Mouse (Mus musculus): ENCODE data around the gene 1700029F12Rik. TPM values are rescaled to one million over a fixed set of nuclear protein-coding genes. Genes with fewer than 3 reads are reported as not detected.

The 1700029F12Rik gene
- not detected in 2 replicates for polyA plus RNA-seq (2015; fragmentation: Nextera tagmentation; extraction: Ambion mirVana)

DNA sequence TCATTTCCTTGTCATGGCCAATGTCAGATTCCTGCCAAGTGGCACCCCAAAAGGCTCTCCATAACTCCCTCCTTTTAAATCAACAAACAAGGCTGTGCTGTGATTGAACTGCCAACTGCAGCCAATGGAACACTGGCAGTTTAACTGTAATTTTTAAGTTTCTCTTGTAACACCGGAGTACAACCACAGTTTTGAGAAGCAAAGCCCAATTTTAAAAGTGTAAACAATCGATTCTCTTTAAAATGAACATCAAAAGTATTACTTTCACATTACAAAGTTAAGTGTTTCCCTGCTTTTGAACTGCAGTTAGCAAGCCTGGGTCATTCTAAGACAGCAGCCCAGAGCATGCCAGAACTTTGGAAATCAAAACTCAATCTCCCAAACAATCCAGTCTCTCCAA is at the start of gene 1700029F12Rik:
TSS of gene 1700029F12Rik (minus strand) at position 101 of the 400 bp plus-strand sequence.
- no peaks in the 10 kb centered on the region for H3K4me1 ChIP-seq
- no peaks in the 10 kb centered on the region for H3K36me3 ChIP-seq
- no peaks in the 10 kb centered on the region for H3K9me3 ChIP-seq
- WGBS, result 74% methylated on average over 2 of the region's 2 CpGs
- H3K9ac ChIP-seq, result no peak within 1 kb of the TSS
- H3K27ac ChIP-seq, result no peak within 1 kb of the TSS
- no peaks in the 10 kb centered on the region for H3K27me3 ChIP-seq
- H3K4me2 ChIP-seq (replicated peaks), result no peak within 1 kb of the TSS
- no peak within 1 kb of the TSS for H3K4me3 ChIP-seq
- ATAC-seq (ENCODE audit: low FRiP score, low read depth), result no peak

DNA sequence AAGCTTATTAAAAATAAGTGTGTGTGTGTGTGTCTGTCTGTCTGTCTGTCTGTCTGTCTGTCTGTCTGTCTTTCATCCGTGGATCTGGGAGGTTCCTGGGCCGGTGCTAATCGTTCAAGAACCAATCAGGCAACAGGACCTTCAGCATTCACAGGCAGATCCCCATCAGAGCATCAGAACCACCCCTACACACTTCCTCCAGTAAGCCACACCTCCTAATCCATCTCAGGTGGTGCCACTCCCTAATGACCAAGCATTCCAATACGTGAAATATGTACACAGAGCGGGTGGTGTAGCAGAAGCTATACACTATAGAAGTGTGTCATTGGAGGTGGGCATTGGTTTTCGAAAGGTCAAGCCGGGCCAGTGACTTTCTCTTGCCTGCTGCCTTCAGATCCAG is 48.3 kb upstream of the 1700029F12Rik start:
- no peaks in the 10 kb centered on the region for H3K36me3 ChIP-seq
- H3K9ac ChIP-seq, result no peak overlapping the region
- WGBS, result 90% methylated on average over 7 of the region's 7 CpGs
- no peak overlapping the region for H3K27ac ChIP-seq
- no peaks in the 10 kb centered on the region for H3K4me1 ChIP-seq
- H3K4me3 ChIP-seq, result no peak overlapping the region
- H3K27me3 ChIP-seq, result no peaks in the 10 kb centered on the region
- no peaks in the 10 kb centered on the region for H3K9me3 ChIP-seq
- no peak overlapping the region for H3K4me2 ChIP-seq (replicated peaks)
- ATAC-seq (ENCODE audit: low FRiP score, low read depth), result no peak

DNA sequence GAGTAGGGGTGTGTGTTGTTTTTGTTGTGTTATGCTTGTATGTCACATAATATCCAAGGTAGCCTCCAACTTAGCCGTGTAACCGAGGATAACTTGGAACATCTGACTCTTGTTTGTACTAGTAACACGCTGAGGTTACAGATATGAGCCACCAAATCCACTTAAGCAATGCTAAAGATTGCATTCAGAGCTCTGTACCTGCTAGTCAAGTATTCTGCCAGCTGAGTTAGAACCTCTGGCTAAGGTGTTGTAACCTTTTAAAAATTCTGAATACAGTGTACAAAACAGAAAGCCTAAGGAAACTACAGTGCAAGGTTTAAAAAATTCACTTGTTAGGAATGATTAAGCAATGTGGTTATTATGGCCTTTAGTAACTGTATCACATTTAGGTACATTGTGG is 46.5 kb upstream of the 1700029F12Rik start:
- H3K27ac ChIP-seq, result no peak overlapping the region
- no peak overlapping the region for H3K4me2 ChIP-seq (replicated peaks)
- no peaks in the 10 kb centered on the region for H3K9me3 ChIP-seq
- no peak overlapping the region for H3K4me3 ChIP-seq
- ATAC-seq (ENCODE audit: low FRiP score, low read depth), result no peak
- no peaks in the 10 kb centered on the region for H3K4me1 ChIP-seq
- H3K9ac ChIP-seq, result no peak overlapping the region
- H3K36me3 ChIP-seq, result no peaks in the 10 kb centered on the region
- no peaks in the 10 kb centered on the region for H3K27me3 ChIP-seq
- WGBS, result 80% methylated on average over 3 of the region's 3 CpGs

DNA sequence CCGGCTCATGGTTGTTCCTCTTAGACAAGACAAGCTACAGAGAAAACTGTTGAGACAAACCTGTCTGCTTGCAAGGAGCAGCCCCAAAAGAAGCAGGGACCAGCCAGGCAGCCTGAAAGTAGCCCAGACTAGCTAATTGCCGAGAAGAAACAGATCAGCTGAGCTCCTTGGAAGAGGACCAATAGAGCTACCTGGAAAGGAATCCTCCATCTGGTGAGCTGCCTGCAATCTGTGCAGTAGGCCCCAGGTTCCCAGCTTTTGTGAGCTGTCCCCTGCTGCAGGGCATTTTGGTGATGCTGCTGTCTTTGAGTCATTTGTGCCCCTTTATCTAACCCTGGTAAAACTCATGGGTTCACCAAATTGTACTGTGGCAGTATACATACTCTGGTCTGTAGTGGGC is 46.0 kb upstream of the 1700029F12Rik start:
- WGBS, result 73% methylated on average over 2 of the region's 2 CpGs
- Histone ChIP-seq H3K27me3 (no peaks in the 10 kb centered on the region), H3K9ac (no peak overlapping the region), H3K36me3 (no peaks in the 10 kb centered on the region), H3K4me1 (no peaks in the 10 kb centered on the region), H3K4me2 (replicated peaks) (no peak overlapping the region), H3K4me3 (no peak overlapping the region), H3K9me3 (no peaks in the 10 kb centered on the region), H3K27ac (no peak overlapping the region)
- no peak for ATAC-seq (ENCODE audit: low FRiP score, low read depth)

DNA sequence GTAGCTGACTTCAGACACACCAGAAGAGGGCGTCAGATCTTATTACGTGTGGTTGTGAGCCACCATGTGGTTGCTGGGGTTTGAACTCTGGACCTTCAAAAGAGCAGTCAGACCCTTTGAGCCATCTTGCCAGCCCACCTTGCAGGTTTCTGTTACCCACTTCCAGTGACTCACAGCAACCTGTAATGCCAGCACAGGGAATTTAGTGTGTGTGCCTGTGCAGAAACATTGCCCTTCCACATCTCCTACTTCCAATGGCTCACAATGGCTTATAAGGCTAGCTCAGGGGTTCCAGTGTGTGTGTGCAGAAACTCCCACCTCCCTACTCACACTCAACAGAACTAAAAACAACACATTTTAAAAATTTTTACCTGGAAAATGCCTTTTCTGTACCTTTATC is 43.4 kb upstream of the 1700029F12Rik start:
- no peak for ATAC-seq (ENCODE audit: low FRiP score, low read depth)
- H3K36me3 ChIP-seq, result no peaks in the 10 kb centered on the region
- no peak overlapping the region for H3K27ac ChIP-seq
- H3K4me2 ChIP-seq (replicated peaks), result no peak overlapping the region
- WGBS, result 88% methylated on average over 2 of the region's 2 CpGs
- H3K9me3 ChIP-seq, result no peaks in the 10 kb centered on the region
- no peak overlapping the region for H3K9ac ChIP-seq
- H3K4me3 ChIP-seq, result no peak overlapping the region
- no peaks in the 10 kb centered on the region for H3K4me1 ChIP-seq
- peaks cover 6% of the 10 kb centered on the region; the same call in 1 of the 2 replicates for H3K27me3 ChIP-seq

DNA sequence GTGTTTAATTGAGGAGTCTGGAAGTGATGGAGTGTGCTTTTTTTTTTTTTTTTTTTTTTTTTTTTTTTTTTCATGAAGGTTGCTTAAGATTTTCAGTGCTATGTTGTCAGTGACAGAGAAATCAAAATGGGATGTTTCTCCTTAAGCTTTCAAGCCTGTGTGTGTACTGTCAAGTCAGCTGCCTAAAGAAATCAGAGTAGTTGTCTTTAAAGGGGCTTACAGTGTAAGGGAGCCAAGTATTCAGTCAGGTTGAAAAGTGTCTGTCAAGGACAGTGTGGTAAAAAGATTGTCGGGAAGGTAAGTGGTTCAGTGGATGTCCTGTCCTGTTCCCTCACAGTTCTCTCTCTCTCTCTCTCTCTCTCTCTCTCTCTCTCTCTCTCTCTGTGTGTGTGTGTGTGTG is 39.3 kb upstream of the 1700029F12Rik start:
- H3K9ac ChIP-seq, result no peak overlapping the region
- no peak overlapping the region for H3K27ac ChIP-seq
- 75% methylated on average over 1 of the region's 1 CpGs for WGBS
- no peaks in the 10 kb centered on the region for H3K9me3 ChIP-seq
- no peak overlapping the region for H3K4me2 ChIP-seq (replicated peaks)
- H3K36me3 ChIP-seq, result no peaks in the 10 kb centered on the region
- ATAC-seq (ENCODE audit: low FRiP score, low read depth), result no peak
- no peak overlapping the region for H3K4me3 ChIP-seq
- H3K4me1 ChIP-seq, result no peaks in the 10 kb centered on the region
- H3K27me3 ChIP-seq, result peaks cover 22% of the 10 kb centered on the region

DNA sequence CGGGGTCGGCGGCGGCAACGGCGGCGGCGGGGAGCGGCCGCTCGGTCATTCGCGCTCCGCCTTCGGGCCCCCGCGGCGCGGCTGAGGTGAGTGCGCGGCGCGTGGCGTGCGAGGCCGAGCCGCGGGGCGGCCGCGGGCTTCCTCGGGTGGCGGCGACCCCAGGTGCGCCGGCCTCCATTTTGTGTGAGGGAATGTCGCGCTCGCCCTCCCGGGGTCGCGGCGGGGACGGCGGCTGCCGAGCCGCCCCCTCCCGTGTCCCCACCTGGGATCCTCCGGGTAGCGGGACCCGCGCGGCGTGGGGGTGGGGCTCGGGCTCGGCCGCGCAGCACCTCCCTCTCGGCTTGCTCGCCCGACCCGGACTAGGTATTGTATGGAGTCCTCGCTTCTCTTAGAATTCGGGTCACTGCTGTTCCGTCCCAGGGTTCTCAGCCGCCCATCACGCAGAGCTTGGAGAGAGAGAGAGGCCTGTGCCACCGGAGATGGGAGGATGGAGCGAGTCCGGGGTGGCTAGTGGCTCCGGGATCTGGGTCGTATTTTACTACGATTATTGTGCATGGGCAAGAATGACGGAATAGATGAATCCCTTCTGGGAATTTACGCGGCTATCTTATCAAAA is 37.6 kb upstream of the 1700029F12Rik start:
- Histone ChIP-seq H3K27ac (no peak overlapping the region), H3K27me3 (peaks cover 39% of the 10 kb centered on the region), H3K9ac (peak overlapping the region; percentile 82), H3K4me2 (replicated peaks) (peak overlapping the region; percentile 86), H3K4me3 (peak overlapping the region; percentile 82), H3K36me3 (no peaks in the 10 kb centered on the region), H3K4me1 (no peaks in the 10 kb centered on the region), H3K9me3 (no peaks in the 10 kb centered on the region)
- ATAC-seq (ENCODE audit: low FRiP score, low read depth), result peak; percentile 79
- WGBS, result under 1% methylated on average over 35 of the region's 76 CpGs

DNA sequence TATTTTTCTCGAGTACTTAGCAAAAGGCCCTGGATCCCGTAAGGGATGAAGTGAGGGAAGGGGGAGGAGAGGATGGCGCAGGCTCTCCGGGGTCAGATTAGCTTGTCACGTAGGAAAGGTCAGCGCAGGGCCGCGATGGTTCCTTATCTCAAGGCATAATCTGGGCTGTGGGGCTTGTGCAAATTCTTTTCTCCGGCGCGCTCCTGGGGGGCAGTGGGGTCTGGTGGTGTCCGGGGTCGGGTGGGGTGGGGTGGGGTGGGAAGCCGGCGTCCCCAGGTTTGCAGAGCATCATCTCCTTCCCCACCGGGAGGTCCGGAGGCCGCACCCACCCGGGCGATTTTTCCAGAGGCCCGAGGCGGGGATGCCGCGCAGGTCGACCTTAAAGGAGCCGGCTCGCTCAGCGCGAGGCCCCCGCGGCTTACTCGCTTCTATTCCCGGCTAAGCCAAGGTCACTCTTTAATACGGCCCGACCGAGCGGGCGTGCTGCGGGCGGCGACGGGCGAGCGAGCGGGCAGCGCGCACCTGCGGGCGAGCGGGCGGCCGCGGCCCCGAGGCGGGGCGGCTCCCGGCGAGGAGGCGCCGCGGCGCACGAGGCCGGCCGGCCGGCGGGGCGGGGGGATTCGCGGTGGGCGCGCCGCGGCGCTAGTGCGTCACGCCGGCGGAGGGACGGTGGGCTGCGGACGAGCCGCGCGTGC is 36.9 kb upstream of the 1700029F12Rik start:
- peak; percentile 81 for ATAC-seq (ENCODE audit: low FRiP score, low read depth)
- peaks cover 41% of the 10 kb centered on the region for H3K27me3 ChIP-seq
- peak overlapping the region; percentile 82 for H3K4me3 ChIP-seq
- H3K36me3 ChIP-seq, result no peaks in the 10 kb centered on the region
- no peak overlapping the region for H3K27ac ChIP-seq
- peak overlapping the region; percentile 86 for H3K4me2 ChIP-seq (replicated peaks)
- WGBS, result under 1% methylated on average over 56 of the region's 85 CpGs
- H3K9ac ChIP-seq, result peak overlapping the region; percentile 82
- no peaks in the 10 kb centered on the region for H3K4me1 ChIP-seq
- H3K9me3 ChIP-seq, result no peaks in the 10 kb centered on the region

DNA sequence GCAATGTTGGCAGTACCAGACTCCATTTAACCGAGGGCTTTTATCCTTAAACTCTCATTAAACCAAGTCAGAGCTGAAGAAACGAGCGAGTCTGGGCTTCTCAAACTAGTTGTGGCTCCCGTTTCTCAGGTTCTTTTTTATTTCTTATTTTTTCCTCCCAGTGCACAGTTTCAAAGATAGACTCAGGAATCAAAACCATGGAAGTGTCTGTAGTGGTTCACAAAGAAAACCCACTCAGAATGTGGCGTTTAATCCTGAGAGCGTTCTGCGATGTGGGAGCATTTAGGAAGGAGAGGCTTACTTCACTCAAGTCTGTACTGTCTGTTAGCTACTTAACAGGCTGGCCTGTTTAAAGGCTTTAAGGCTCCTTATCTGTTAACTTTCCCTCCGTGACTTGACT is 34.0 kb upstream of the 1700029F12Rik start:
- no peak overlapping the region for H3K4me3 ChIP-seq
- no peak overlapping the region for H3K9ac ChIP-seq
- no peaks in the 10 kb centered on the region for H3K9me3 ChIP-seq
- no peak overlapping the region for H3K27ac ChIP-seq
- 36% methylated on average over 8 of the region's 8 CpGs for WGBS
- no peak overlapping the region for H3K4me2 ChIP-seq (replicated peaks)
- H3K4me1 ChIP-seq, result 0 out of 2 replicates have a peak, but pooled peaks cover 3% of the 10 kb centered on the region
- H3K36me3 ChIP-seq, result no peaks in the 10 kb centered on the region
- H3K27me3 ChIP-seq, result peaks cover 40% of the 10 kb centered on the region
- ATAC-seq (ENCODE audit: low FRiP score, low read depth), result no peak

DNA sequence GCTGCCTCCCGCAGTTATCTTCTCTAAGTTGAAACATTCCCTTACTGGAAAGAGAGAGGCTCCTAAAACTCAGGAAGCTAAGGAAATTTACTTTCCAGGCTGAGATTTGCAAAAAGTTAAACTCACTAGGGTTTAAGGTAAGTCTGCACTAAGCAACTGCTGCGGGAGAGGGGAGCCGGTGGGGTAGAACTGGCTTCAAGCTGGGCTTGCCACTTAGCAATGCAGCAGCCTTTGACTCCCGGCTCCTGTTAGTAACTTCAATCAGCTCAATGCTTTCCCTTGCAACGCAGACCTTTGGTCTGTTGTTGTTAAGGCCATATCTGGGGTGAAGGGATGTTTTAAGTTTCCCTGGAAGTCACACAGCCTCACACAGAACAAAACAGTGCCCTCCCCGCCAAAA is 33.5 kb upstream of the 1700029F12Rik start:
- ATAC-seq (ENCODE audit: low FRiP score, low read depth), result no peak
- Histone ChIP-seq H3K27ac (no peak overlapping the region), H3K36me3 (no peaks in the 10 kb centered on the region), H3K4me3 (no peak overlapping the region), H3K4me2 (replicated peaks) (no peak overlapping the region), H3K9me3 (no peaks in the 10 kb centered on the region), H3K27me3 (peaks cover 37% of the 10 kb centered on the region), H3K4me1 (0 out of 2 replicates have a peak, but pooled peaks cover 3% of the 10 kb centered on the region), H3K9ac (no peak overlapping the region)
- WGBS, result 14% methylated on average over 6 of the region's 6 CpGs

DNA sequence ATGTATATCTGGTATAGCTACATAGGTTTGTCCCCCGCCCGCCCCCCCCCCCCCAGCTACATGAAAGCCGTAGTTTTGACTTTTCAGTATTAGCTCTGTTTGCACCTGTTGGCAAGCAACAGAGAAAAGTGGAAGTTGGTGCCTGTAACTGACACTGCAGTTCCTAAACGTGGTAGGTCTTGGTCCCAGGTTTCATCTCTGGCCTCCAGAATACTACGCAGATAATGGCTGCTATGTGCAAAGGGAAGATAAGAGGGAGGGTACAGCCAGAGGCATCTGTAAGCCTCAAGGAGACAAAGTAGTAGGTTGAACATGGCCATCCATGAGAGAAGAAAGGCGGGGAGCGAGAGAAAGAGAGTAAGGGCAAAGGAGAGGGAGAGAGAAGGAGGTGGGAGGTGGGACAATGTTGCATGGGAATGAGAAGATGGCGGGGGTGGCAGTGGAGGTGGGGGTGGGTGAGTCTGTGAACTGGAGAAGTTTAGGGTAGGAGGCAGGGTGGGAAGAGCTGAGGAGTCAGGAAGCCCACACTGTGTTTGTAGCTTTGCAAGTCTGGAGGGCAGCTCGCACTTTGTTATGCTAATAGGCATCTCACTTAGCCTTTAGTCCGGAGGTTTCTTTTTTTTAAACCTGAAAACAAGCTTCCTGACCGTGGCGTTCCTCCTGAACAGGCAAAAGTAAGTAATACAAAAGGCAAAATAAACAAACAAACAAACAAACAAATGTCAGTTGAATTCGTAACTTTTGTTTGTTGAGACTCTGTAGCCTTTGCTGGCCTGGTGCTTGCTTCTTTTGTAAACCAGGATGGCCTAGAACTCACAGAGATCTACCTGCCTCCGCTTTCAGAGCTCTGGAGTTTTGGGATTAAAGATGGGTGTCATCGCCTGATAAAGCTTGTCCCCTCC is 32.7 kb upstream of the 1700029F12Rik start, which contains the start of gene Fam169a:
TSS of gene Fam169a (plus strand) at position 638 of the 902 bp plus-strand sequence.
- ATAC-seq (ENCODE audit: low FRiP score, low read depth), result no peak
- Histone ChIP-seq H3K4me1 (0 out of 2 replicates have a peak, but pooled peaks cover 3% of the 10 kb centered on the region), H3K9ac (no peak within 1 kb of the TSS), H3K4me2 (replicated peaks) (no peak within 1 kb of the TSS), H3K27ac (no peak within 1 kb of the TSS), H3K4me3 (no peak within 1 kb of the TSS), H3K9me3 (no peaks in the 10 kb centered on the region), H3K27me3 (peaks cover 34% of the 10 kb centered on the region), H3K36me3 (no peaks in the 10 kb centered on the region)
- WGBS, result 57% methylated on average over 15 of the region's 15 CpGs

Data from limb, embryonic 13.5 days (tissue).